Mouse (Mus musculus): ENCODE data around the gene Prpf6.

GRCm38 (mm10) chr2:181581402-181582120, 10.1 kb upstream of the Prpf6 start:
- TF ChIP-seq CTCF (IDR thresholded peaks at IDR 0.05; ENCODE audit: control insufficient read depth, insufficient read depth, low read length) = peak; percentile 6; the same call in 1 of the 2 replicates
- peak; percentile 68; the same call in 1 of the 2 replicates for TF ChIP-seq POLR2A (IDR thresholded peaks at IDR 0.05; ENCODE audit: borderline replicate concordance, control insufficient read depth, low read depth, low read length)
